Mouse (Mus musculus): Measurements from ENCODE around the gene March1. TPM values are rescaled to one million over a fixed set of nuclear protein-coding genes. Genes with fewer than 3 reads are reported as not detected.

March1 gene
- polyA plus RNA-seq, 1 experiment from 2014 or later = 0.54 TPM

DNA sequence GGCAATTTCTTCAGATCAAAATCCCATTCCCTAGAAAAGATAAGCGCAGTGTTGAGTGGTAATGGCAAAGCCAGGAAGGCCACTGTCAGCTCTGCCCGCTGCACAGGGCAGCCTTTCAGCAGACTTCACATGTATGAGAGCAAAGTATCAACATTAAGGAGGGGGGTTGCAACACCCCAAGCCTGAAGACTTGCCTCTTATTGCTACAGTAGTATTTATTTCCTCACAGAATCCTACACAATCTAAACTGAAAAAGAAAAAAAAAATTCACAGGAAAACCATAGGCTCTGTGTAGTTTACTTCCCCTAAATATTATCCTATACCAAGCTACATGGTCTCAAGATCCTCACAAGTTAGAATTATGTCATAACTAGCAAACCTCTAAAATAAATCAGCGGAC is 859.2 kb downstream of the March1 start:
- 92% methylated on average over 3 of the region's 3 CpGs for WGBS
- no peak overlapping the region for H3K27ac ChIP-seq (ENCODE audit: poor library complexity, severe bottlenecking)
- H3K4me3 ChIP-seq = no peak overlapping the region
- peaks cover 53% of the 10 kb centered on the region for H3K36me3 ChIP-seq
- no peaks in the 10 kb centered on the region for H3K27me3 ChIP-seq (replicated peaks)
- H3K9ac ChIP-seq = no peak overlapping the region
- no peak overlapping the region for H3K4me2 ChIP-seq
- no peak for ATAC-seq (ENCODE audit: insufficient number of reproducible peaks, low FRiP score)
- no peaks in the 10 kb centered on the region for H3K9me3 ChIP-seq (replicated peaks)
- no peaks in the 10 kb centered on the region for H3K4me1 ChIP-seq (replicated peaks)

DNA sequence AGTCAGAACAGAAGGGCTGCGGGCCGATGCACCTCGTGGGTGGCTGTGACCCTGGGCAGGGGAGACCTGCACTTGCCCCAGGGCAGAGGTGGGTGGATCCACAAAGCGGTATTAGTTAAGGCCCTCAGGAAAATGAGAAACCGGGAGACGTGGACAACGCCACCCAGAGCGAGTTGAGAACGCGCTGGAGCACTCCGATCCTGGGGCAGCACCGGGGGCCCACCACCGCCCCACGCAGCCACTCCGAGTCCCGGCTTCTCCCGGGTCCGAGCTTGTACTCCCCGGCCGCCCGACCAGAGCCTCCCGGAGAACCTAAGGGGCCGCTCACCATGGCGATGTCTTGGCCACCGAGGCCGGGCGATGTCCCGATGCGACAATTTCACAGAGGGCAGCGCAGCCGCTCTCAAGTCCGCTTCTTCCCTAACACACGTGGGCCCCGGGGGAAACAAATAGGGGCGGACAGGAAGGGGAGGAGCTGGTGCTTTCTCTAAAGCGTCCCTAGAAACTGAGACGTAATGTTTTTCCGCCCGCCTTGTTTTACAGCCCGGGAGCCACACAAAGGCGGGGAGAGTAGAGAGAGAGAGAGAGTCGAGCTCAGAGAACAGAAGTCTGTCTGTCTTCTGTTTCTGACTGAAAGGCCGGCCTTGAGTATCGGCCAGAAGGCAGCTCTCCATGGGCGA is 868.5 kb downstream of the March1 start, which contains the start of gene Tma16:
Gene Tma16 (minus strand): TSS at position 447 of the 680 bp plus-strand sequence.
- Histone ChIP-seq H3K36me3 (peaks cover 21% of the 10 kb centered on the region), H3K9me3 (replicated peaks) (no peaks in the 10 kb centered on the region), H3K27ac (ENCODE audit: poor library complexity, severe bottlenecking) (peak within 1 kb of the TSS; percentile 20; the same call in 1 of the 2 replicates), H3K4me1 (replicated peaks) (no peaks in the 10 kb centered on the region), H3K4me3 (peak within 1 kb of the TSS; percentile 100), H3K9ac (peak within 1 kb of the TSS; percentile 96), H3K4me2 (peak within 1 kb of the TSS; percentile 85), H3K27me3 (replicated peaks) (no peaks in the 10 kb centered on the region)
- peak; percentile 90 for ATAC-seq (ENCODE audit: insufficient number of reproducible peaks, low FRiP score)
- WGBS = under 1% methylated on average over 43 of the region's 45 CpGs

DNA sequence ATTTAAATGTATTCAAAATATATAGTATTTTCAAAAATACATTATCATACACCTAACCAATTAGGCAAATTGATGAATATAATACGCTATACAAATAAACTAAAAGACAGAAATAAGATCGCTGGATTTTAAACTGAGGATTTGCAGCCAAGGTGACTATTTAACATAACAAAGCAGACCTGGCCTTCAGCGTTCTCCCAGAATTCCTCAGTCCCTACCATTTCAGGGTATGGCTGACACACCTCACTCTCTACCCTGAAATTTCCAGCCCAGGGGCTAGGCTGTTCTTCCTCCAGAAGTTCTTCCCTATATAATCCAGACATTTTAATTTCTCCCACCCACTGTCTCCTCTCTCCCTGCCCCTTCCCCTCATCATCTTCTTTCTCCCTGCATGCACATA is 870.9 kb downstream of the March1 start:
- Histone ChIP-seq H3K4me3 (no peak overlapping the region), H3K36me3 (0 out of 2 replicates have a peak, but pooled peaks cover 3% of the 10 kb centered on the region), H3K27me3 (replicated peaks) (no peaks in the 10 kb centered on the region), H3K9ac (no peak overlapping the region), H3K4me1 (replicated peaks) (no peaks in the 10 kb centered on the region), H3K4me2 (no peak overlapping the region), H3K27ac (ENCODE audit: poor library complexity, severe bottlenecking) (no peak overlapping the region), H3K9me3 (replicated peaks) (no peaks in the 10 kb centered on the region)
- ATAC-seq (ENCODE audit: insufficient number of reproducible peaks, low FRiP score) = no peak
- WGBS = 50% methylated on average over 3 of the region's 3 CpGs

DNA sequence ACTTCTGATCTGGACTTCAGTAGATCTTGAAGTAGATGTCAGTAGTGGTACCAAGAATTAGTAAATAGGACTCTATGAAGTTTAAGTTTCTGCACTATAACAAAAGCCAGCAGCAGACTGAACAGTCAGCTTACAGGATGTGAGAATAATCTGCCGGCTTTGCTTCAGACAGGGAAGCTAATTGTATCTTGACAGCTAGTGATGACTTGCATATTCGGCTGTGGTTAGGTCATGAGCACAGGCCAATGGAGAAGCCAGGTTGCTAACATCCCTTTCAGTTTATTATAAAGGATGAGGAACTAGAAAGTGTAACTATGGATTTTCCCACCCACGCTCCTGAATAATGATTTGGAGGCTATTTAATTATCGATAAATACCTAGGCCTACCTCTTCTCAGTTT is 872.9 kb downstream of the March1 start:
- WGBS = 70% methylated on average over 4 of the region's 4 CpGs
- Histone ChIP-seq H3K4me3 (no peak overlapping the region), H3K36me3 (no peaks in the 10 kb centered on the region), H3K27ac (ENCODE audit: poor library complexity, severe bottlenecking) (no peak overlapping the region), H3K27me3 (replicated peaks) (no peaks in the 10 kb centered on the region), H3K4me2 (no peak overlapping the region), H3K4me1 (replicated peaks) (no peaks in the 10 kb centered on the region), H3K9me3 (replicated peaks) (no peaks in the 10 kb centered on the region), H3K9ac (no peak overlapping the region)
- ATAC-seq (ENCODE audit: insufficient number of reproducible peaks, low FRiP score) = no peak

DNA sequence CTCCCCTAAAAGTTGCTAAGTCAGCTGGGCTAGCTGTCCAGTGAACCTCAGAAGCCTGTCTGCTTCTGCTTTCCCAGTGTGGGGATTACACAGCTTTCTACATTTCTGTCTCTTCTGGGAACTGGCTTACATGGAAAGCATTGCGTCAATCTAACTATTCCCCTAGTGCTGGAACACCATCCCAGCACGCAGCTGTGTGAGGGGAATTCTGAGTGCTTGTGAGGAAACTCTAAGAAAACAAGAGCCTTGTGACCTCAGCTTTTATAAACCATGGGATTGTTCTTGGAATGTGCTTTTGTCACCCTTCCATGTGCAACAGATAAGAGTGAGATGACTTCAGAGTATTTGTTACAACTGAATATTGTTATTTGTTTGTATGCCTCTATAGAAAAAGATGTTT is 876.8 kb downstream of the March1 start:
- H3K4me2 ChIP-seq = no peak overlapping the region
- no peaks in the 10 kb centered on the region for H3K9me3 ChIP-seq (replicated peaks)
- H3K27me3 ChIP-seq (replicated peaks) = no peaks in the 10 kb centered on the region; the same call in 1 of the 2 replicates
- no peak overlapping the region for H3K27ac ChIP-seq (ENCODE audit: poor library complexity, severe bottlenecking)
- H3K9ac ChIP-seq = no peak overlapping the region
- no peaks in the 10 kb centered on the region for H3K4me1 ChIP-seq (replicated peaks)
- no peaks in the 10 kb centered on the region for H3K36me3 ChIP-seq
- no peak overlapping the region for H3K4me3 ChIP-seq
- ATAC-seq (ENCODE audit: insufficient number of reproducible peaks, low FRiP score) = no peak
- WGBS = 63% methylated on average over 2 of the region's 2 CpGs

DNA sequence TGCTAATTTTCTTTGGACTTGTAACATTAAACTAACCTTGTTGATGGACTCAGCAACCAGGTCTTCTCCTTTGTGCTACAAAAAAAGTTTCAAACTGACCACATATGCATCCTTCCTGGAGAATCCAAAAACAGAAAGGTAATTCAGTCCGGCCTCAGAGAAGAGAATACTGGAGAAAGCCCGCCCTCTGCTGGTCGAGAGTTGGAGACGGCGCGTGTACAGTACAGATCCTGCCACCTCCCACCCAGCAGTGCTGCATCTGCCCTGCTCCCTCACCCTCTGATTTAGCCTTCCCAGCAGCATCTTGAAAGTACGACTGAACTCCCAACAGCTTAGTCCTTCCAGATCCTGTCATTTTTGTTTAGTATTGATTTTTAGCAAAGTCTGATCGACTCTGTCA is 878.0 kb downstream of the March1 start:
- no peaks in the 10 kb centered on the region for H3K9me3 ChIP-seq (replicated peaks)
- no peaks in the 10 kb centered on the region for H3K36me3 ChIP-seq
- H3K27me3 ChIP-seq (replicated peaks) = no peaks in the 10 kb centered on the region; the same call in 1 of the 2 replicates
- WGBS = 9% methylated on average over 8 of the region's 8 CpGs
- no peak for ATAC-seq (ENCODE audit: insufficient number of reproducible peaks, low FRiP score)
- H3K9ac ChIP-seq = no peak overlapping the region
- no peaks in the 10 kb centered on the region for H3K4me1 ChIP-seq (replicated peaks)
- H3K4me2 ChIP-seq = no peak overlapping the region
- no peak overlapping the region for H3K27ac ChIP-seq (ENCODE audit: poor library complexity, severe bottlenecking)
- no peak overlapping the region for H3K4me3 ChIP-seq

DNA sequence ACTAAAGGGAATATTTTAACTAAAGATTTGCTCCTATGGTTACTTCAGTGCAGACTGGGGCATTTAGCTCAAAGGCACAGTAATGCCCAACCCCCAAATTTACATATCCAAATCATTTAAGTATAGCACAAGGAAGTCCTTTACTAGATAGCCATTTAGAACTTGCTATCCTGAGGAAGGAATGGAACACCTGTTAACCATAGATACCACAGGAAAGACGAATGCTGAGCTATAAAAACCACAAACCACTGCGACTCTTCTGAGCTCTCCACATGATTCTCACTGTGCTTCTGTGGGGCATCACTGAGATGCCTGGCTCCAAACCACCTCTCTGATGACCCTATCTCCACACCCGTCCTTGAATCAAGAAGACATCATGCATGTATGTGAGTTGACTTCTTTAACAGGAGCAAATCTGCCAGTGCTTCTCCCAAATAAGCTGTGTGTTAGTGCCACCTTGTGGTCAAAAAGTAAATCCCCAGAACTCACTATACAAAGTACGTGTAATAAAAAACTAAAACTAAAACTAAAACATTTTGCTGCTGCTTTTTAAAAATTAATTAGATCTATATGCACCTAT is 879.4 kb downstream of the March1 start:
- no peak for ATAC-seq (ENCODE audit: insufficient number of reproducible peaks, low FRiP score)
- H3K4me3 ChIP-seq = no peak overlapping the region
- H3K9ac ChIP-seq = no peak overlapping the region
- no peaks in the 10 kb centered on the region for H3K4me1 ChIP-seq (replicated peaks)
- H3K36me3 ChIP-seq = no peaks in the 10 kb centered on the region
- no peaks in the 10 kb centered on the region for H3K9me3 ChIP-seq (replicated peaks)
- H3K4me2 ChIP-seq = no peak overlapping the region
- H3K27me3 ChIP-seq (replicated peaks) = no peaks in the 10 kb centered on the region; the same call in 1 of the 2 replicates
- H3K27ac ChIP-seq (ENCODE audit: poor library complexity, severe bottlenecking) = no peak overlapping the region
- 31% methylated on average over 4 of the region's 4 CpGs for WGBS

DNA sequence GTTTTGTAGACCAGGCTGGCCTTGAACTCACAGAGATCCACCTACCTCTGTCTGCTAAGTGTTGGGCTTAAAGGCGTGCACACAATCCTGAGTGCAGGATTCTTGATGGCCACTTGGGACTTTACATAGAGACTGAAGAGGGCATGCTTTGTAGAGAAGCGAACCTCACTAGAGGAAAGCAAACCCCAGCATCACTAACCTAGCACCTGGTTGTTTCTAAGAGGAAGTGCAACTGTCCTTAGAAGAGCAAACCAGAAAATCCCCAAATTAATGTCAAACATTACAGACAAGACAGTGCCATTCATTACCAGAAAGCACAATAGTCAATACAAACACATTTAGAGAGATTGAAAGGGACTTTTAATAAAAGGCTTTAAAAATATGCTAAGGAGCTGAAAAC is 885.7 kb downstream of the March1 start:
- 81% methylated on average over 2 of the region's 2 CpGs for WGBS

DNA sequence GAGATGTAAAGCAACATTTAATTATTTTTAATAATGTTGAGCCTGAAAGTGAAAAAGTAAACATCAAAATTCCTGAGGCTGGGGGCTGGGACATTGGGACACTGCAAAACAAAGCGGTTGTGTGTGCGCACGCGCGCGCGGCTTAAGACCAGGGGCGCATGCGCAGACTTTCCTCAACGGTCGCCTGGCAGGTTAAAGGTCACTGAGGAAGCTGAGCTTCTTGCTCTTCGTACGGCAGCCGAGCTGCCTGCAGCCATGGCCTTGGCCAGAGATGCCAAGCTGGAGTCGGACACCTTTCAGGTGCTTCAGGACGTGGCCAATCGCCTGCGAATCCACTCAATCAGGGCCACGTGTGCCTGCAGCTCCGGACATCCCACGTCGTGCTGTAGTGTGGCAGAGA is 893.8 kb downstream of the March1 start, which contains the start of gene Tktl2:
Gene Tktl2 (plus strand): TSS at position 220 of the 400 bp plus-strand sequence.
- Histone ChIP-seq H3K27me3 (replicated peaks) (no peaks in the 10 kb centered on the region), H3K36me3 (no peaks in the 10 kb centered on the region), H3K9me3 (replicated peaks) (no peaks in the 10 kb centered on the region), H3K4me2 (no peak within 1 kb of the TSS), H3K27ac (ENCODE audit: poor library complexity, severe bottlenecking) (no peak within 1 kb of the TSS), H3K9ac (no peak within 1 kb of the TSS), H3K4me1 (replicated peaks) (no peaks in the 10 kb centered on the region), H3K4me3 (no peak within 1 kb of the TSS)
- WGBS = 93% methylated on average over 22 of the region's 22 CpGs
- ATAC-seq (ENCODE audit: insufficient number of reproducible peaks, low FRiP score) = no peak

More for the DNA sequence above, 885.7 kb downstream of the March1 start:
- no peak overlapping the region for H3K27ac ChIP-seq (ENCODE audit: poor library complexity, severe bottlenecking)
- ATAC-seq (ENCODE audit: insufficient number of reproducible peaks, low FRiP score) = no peak
- H3K9me3 ChIP-seq (replicated peaks) = no peaks in the 10 kb centered on the region
- H3K9ac ChIP-seq = no peak overlapping the region
- no peaks in the 10 kb centered on the region for H3K36me3 ChIP-seq
- H3K4me3 ChIP-seq = no peak overlapping the region
- H3K4me2 ChIP-seq = no peak overlapping the region
- H3K4me1 ChIP-seq (replicated peaks) = no peaks in the 10 kb centered on the region
- H3K27me3 ChIP-seq (replicated peaks) = no peaks in the 10 kb centered on the region

DNA sequence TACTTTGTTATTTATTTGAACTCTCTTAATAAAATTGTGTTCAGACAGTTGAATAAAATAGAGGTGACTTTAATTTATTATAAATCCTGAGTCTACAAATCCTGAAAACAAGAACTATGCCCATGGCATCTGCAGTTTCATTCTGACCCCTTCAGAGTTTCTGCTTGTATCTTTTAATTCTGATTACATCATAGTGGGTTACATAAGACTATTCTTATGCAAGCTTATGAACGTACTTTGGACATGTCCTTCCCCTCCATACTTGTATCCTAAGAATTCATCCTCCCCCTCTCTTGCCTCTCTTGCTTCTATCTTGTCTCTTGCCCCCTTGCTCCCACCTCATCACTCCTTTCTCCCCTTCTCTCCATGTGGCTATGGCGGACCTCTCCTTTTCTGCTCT is 901.4 kb downstream of the March1 start:
- Histone ChIP-seq H3K4me3 (no peak overlapping the region), H3K4me2 (no peak overlapping the region), H3K4me1 (replicated peaks) (no peaks in the 10 kb centered on the region), H3K9ac (no peak overlapping the region), H3K27me3 (replicated peaks) (no peaks in the 10 kb centered on the region), H3K27ac (ENCODE audit: poor library complexity, severe bottlenecking) (no peak overlapping the region), H3K36me3 (no peaks in the 10 kb centered on the region), H3K9me3 (replicated peaks) (no peaks in the 10 kb centered on the region)
- WGBS = 73% methylated on average over 2 of the region's 2 CpGs
- no peak for ATAC-seq (ENCODE audit: insufficient number of reproducible peaks, low FRiP score)

DNA sequence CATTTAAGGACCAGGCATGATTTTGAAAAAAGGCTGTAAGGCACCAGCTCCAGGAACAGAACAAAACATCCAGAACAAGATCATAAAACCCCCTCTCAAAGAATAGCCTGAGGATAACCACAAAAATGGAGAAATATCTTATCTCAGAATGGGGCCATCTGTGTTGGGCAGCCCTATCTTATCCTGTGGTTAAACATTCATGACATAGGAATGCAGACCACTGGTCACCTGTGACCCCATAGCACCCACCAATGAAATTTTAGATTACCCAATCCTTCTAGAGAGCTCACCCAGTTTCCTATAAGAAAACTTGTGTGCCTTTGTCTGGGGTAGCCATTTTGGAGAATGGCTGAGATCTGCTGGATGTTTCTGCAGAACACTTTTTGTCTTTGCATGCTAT is 902.9 kb downstream of the March1 start:
- Histone ChIP-seq H3K4me3 (no peak overlapping the region), H3K9me3 (replicated peaks) (no peaks in the 10 kb centered on the region), H3K27me3 (replicated peaks) (no peaks in the 10 kb centered on the region), H3K4me2 (no peak overlapping the region), H3K4me1 (replicated peaks) (no peaks in the 10 kb centered on the region), H3K36me3 (no peaks in the 10 kb centered on the region), H3K9ac (no peak overlapping the region), H3K27ac (ENCODE audit: poor library complexity, severe bottlenecking) (no peak overlapping the region)
- ATAC-seq (ENCODE audit: insufficient number of reproducible peaks, low FRiP score) = no peak

All from heart, embryonic 12.5 days (tissue).